Mouse (Mus musculus): Measurements from ENCODE around the gene Asb14.

GRCm38 (mm10) chr14:26881700-26882099 is 12.7 kb upstream of the Asb14 start:
- TF ChIP-seq CTCF (conservative IDR thresholded peaks at IDR 0.05; ENCODE audit: low read length) (no peak), POU5F1 (IDR thresholded peaks at IDR 0.05; ENCODE audit: borderline replicate concordance, low read length) (no peak)

Data from E14TG2a.4 (cell line).